Mouse (Mus musculus) adrenal gland, postnatal 4 days (tissue): Measurements from ENCODE around the gene Nxph3. TPM values are rescaled to one million over a fixed set of nuclear protein-coding genes. Genes with fewer than 3 reads are reported as not detected.

Experiments
- DNase-seq, 2 experiments: peaks; one replicate each; pipeline ENCODE4 v3.0.0; 2021 to 2022; ENCODE audit warnings: low spot score in 2 of 2, mixed read lengths in 2 of 2
- total RNA-seq, 2 experiments: library from RNA; stranded (reverse); gene quantifications; 2 replicates each; pipeline ENCODE4 v1.2.3; 2021

Gene Nxph3
- total RNA-seq, 2 experiments from 2014 or later = 2.2 to 3.2 TPM

GRCm38 (mm10) chr11:95494374-95494773 lies 20.0 kb downstream of the Nxph3 start:
- no peak for DNase-seq

- no peak for DNase-seq
Measured at GRCm38 (mm10) chr11:95493950-95494349, 20.4 kb downstream of the Nxph3 start.

GRCm38 (mm10) chr11:95493010-95493409 lies 21.4 kb downstream of the Nxph3 start:
- no peak for DNase-seq

GRCm38 (mm10) chr11:95492256-95492655 lies 22.1 kb downstream of the Nxph3 start:
- no peak for DNase-seq

GRCm38 (mm10) chr11:95490104-95490503 lies 24.3 kb downstream of the Nxph3 start:
- DNase-seq = no peak

DNA sequence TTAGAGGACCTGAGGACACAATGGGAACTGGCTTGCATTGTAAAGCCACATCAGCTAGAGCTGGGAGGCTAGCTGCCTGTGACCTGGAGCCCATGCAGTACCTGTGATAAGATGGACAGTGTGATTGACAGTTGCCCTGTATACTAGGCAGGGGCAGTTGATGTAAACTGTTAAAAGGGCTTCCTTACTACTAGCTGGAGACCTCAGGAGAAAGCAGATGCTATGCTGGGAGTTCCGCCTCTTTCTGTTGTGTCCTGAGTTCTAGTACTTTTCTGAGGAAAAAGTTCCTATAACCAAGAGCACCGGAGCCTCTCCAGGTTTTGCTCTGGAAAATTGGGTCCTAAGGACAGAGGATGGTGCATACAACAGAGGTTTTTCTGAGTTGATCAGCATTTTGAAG lies 27.1 kb downstream of the Nxph3 start:
- DNase-seq = no peak

- DNase-seq = no peak
Measured at GRCm38 (mm10) chr11:95485634-95486033, 28.7 kb downstream of the Nxph3 start.

DNA sequence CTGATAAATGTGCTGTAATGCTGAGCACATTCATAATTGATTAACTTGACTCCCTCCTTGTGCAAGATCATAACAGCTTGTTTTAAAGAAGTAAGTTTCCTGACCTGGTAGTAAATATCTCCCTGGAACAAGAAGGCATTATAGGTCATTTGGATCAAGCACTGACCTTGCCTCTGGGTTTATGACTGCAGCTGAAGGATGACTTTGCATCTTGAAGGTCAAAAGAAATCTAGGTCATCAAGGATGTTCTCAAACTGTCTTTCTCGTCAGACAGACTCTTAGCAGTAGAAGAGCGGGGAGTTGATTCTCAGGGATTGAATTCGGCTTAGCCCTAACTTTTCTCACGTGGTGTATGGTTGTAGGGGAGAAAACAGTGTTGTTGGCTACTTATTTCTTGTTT lies 33.7 kb downstream of the Nxph3 start:
- DNase-seq = no peak

GRCm38 (mm10) chr11:95479458-95479857 lies 34.9 kb downstream of the Nxph3 start:
- DNase-seq = no peak

GRCm38 (mm10) chr11:95476323-95476722 lies 38.0 kb downstream of the Nxph3 start:
- no peak for DNase-seq

- DNase-seq = no peak
Measured at GRCm38 (mm10) chr11:95473456-95473855, 40.9 kb downstream of the Nxph3 start.

DNA sequence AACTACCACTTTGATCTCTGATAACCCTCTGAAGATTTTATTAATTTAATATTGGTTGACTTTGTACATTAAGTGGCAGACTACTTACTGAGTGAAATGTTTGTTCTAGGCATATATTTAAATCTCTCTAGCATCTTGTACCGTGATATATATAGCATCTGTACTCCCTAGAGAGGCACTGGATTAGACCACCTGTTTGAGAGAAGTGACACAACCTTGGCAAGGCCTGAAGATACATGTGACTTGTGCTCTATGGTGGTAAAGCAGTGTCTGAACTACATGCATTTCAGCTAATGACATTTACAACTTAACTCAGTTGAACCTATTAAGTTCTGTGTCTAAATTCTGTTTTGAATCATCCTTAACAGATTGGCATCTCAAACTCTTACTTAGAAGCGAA lies 41.4 kb downstream of the Nxph3 start:
- DNase-seq = no peak

- no peak for DNase-seq
Measured at GRCm38 (mm10) chr11:95467731-95468130, 46.6 kb downstream of the Nxph3 start.

- no peak for DNase-seq
Measured at GRCm38 (mm10) chr11:95462168-95462567, 52.2 kb downstream of the Nxph3 start.

GRCm38 (mm10) chr11:95460872-95461271 lies 53.5 kb downstream of the Nxph3 start:
- no peak for DNase-seq

Other genes with a start within 250 kb of the Nxph3 start
- gene Kat7, start 204.3 kb downstream of the Nxph3 start, total RNA-seq = 10 to 100 TPM; 77.8 to 80.3 TPM
- gene Fam117a, start 177.6 kb downstream of the Nxph3 start, total RNA-seq = 10 to 100 TPM; 21.9 to 27.8 TPM
- 10 to 100 TPM; 64.7 to 71.1 TPM for gene Slc35b1, start 129.9 kb downstream of the Nxph3 start, total RNA-seq
- 100 to 1,000 TPM; 122 to 124 TPM for gene Spop, start 100.5 kb downstream of the Nxph3 start, total RNA-seq
- 10 to 100 TPM; 15.3 to 20.4 TPM for gene Ngfr, start 73.2 kb upstream of the Nxph3 start, total RNA-seq
- 100 to 1,000 TPM; 215 to 226 TPM for gene Phb, start 152.4 kb upstream of the Nxph3 start, total RNA-seq
- gene Zfp652, start 198.1 kb upstream of the Nxph3 start, total RNA-seq = 10 to 100 TPM; 61.7 to 63.2 TPM
- 1 to 10 TPM; 1.2 TPM for gene B130006D01Rik, start 209.0 kb upstream of the Nxph3 start, total RNA-seq